Mouse (Mus musculus) thymus, adult 2 months (tissue): ENCODE measurements around the gene Ccdc85b.

Source experiments
- CTCF ChIP-seq: fragments of 200-500 bp; IDR thresholded peaks from 2 replicates; pipeline ENCODE4 v1.5.1; 2012; ENCODE audit warnings: mild to moderate bottlenecking, control low read depth, low read length, moderate library complexity, borderline replicate concordance; ENCODE audit not compliant: control insufficient read depth, poor library complexity, insufficient read depth; ENCODE audit errors: extremely low read depth
- POLR2A ChIP-seq: fragments of 200-500 bp; IDR thresholded peaks from 2 replicates; pipeline ENCODE4 v1.6.1; 2012; ENCODE audit warnings: mild to moderate bottlenecking, low read length, control low read depth, moderate library complexity; ENCODE audit not compliant: control insufficient read depth, poor library complexity, insufficient read depth; ENCODE audit errors: extremely low read depth

DNA sequence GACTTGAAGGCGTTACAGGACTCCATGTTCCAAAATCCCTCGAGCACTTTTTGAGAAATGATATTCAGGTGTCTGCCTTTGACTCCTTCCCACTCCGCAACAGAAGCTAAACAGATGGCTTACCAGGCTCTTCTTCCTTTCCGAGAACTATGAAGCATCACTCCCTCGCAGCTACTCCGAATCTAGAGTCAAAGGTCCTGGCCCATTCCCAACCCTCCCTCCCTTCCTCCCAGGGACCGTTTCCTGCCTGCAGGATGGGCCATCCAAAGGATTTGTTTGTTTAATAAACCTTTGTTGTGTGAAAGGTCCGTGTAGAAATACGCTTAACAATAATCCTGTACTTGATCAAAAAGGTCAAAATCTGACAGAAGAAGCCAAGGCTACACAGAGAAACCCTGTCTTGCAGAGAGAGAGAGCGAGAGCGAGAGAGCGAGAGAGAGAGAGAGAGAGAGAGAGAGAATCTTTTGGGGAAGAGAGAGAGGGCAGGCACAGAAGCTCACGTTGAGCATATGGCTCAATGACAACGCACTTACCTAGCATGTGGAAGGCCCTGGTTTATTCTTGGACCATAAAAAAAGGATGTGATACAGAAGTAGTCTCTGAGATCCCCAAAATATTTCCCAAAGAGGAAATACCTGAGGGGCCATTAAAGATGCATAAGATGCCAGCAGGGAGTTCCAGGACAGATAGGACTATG, at the start of gene Ccdc85b:
- TF ChIP-seq CTCF, result no peak
- no peak for TF ChIP-seq POLR2A
